Mouse (Mus musculus): ENCODE data around the gene Slc22a21.

GRCm38 (mm10) chr11:54002147-54002760 lies 22.1 kb upstream of the Slc22a21 start:
- TF ChIP-seq CTCF (IDR thresholded peaks at IDR 0.05; ENCODE audit: low read depth) (peak; percentile 86), EP300 (optimal IDR thresholded peaks at IDR 0.05) (no peak)

Data from stomach, postnatal 0 days (tissue).